Mouse (Mus musculus) heart, embryonic 11.5 days (tissue): ENCODE results near the gene Slc3a1. TPM values are rescaled to one million over a fixed set of nuclear protein-coding genes. Genes with fewer than 3 reads are reported as not detected.

Experiments used
- ATAC-seq: fragments of 200-750 bp; cut with Nextera tagmentation; replicated peaks from 2 replicates; pipeline ENCODE4 v1.8.0; 2017; ENCODE audit warnings: moderate library complexity; ENCODE audit not compliant: insufficient number of reproducible peaks, low FRiP score, low TSS enrichment
- H3K27ac ChIP-seq: fragments of 300-500 bp; sonication (generic); 2 replicates; pipeline ENCODE4 v1.5.1; 2014; ENCODE audit warnings: mild to moderate bottlenecking, low read depth, low read length
- H3K27me3 ChIP-seq: fragments of 300-500 bp; sonication (generic); 2 replicates; pipeline ENCODE4 v1.6.1; 2014; ENCODE audit warnings: mild to moderate bottlenecking, low read length, mixed read lengths; ENCODE audit not compliant: control insufficient read depth, insufficient read depth
- H3K36me3 ChIP-seq: fragments of 300-500 bp; sonication (generic); 2 replicates; pipeline ENCODE4 v1.6.1; 2014; ENCODE audit warnings: mild to moderate bottlenecking, low read length, moderate library complexity, mixed read lengths; ENCODE audit not compliant: control insufficient read depth, insufficient read depth
- H3K4me1 ChIP-seq: fragments of 300-500 bp; sonication (generic); 2 replicates; pipeline ENCODE4 v1.6.1; 2014; ENCODE audit warnings: low read length; ENCODE audit not compliant: control insufficient read depth, insufficient read depth
- H3K4me2 ChIP-seq: fragments of 300-500 bp; sonication (generic); 2 replicates; pipeline ENCODE4 v1.6.1; 2014; ENCODE audit warnings: mild to moderate bottlenecking, moderate library complexity
- H3K4me3 ChIP-seq: fragments of 300-500 bp; sonication (generic); 2 replicates; pipeline ENCODE4 v1.5.1; 2014; ENCODE audit warnings: low read depth, low read length
- H3K9ac ChIP-seq: fragments of 300-500 bp; sonication (generic); 2 replicates; pipeline ENCODE4 v1.6.1; 2014; ENCODE audit warnings: mild to moderate bottlenecking, low read depth, low read length, moderate library complexity
- H3K9me3 ChIP-seq: fragments of 300-500 bp; sonication (generic); replicated peaks from 2 replicates; pipeline ENCODE4 v1.6.1; 2016; ENCODE audit warnings: low read length; ENCODE audit not compliant: control insufficient read depth
- WGBS: fragments of 180-500 bp; shearing (Covaris S2); extraction: QIAGEN DNeasy Blood & Tissue Kit; methylation state at CpG from one replicate; pipeline ENCODE4 v1.1.7; 2014; ENCODE audit not compliant: insufficient replicate concordance; 5-methylcytosine and 5-hydroxymethylcytosine counted together
- polyA plus RNA-seq: library from polyadenylated mRNA; unstranded; fragments of >200 nt; fragmentation: Nextera tagmentation; extraction: Ambion mirVana; gene quantifications from 2 replicates; pipeline ENCODE4 v1.2.1, GENCODE M21; 2014

Slc3a1 gene
- polyA plus RNA-seq, 1 experiment from 2014 or later = 0.17 TPM

GRCm38 (mm10) chr17:85040913-85041312, 12.7 kb downstream of the Slc3a1 start:
- ATAC-seq = no peak
- Histone ChIP-seq H3K4me3 (no peak overlapping the region), H3K4me2 (no peak overlapping the region), H3K9ac (no peak overlapping the region), H3K27ac (no peak overlapping the region), H3K27me3 (no peaks in the 10 kb centered on the region), H3K4me1 (no peaks in the 10 kb centered on the region), H3K9me3 (no peaks in the 10 kb centered on the region), H3K36me3 (no peaks in the 10 kb centered on the region)
- 66% methylated on average over 7 of the region's 7 CpGs for WGBS

GRCm38 (mm10) chr17:85042419-85042818, 14.2 kb downstream of the Slc3a1 start:
- Histone ChIP-seq H3K4me3 (no peak overlapping the region), H3K9ac (no peak overlapping the region), H3K27me3 (no peaks in the 10 kb centered on the region), H3K4me2 (no peak overlapping the region), H3K27ac (no peak overlapping the region), H3K36me3 (no peaks in the 10 kb centered on the region), H3K4me1 (no peaks in the 10 kb centered on the region), H3K9me3 (no peaks in the 10 kb centered on the region)
- WGBS = 66% methylated on average over 6 of the region's 6 CpGs
- no peak for ATAC-seq

GRCm38 (mm10) chr17:85043404-85043816, 15.2 kb downstream of the Slc3a1 start:
- Histone ChIP-seq H3K4me3 (no peak overlapping the region), H3K4me2 (no peak overlapping the region), H3K9me3 (no peaks in the 10 kb centered on the region), H3K27ac (no peak overlapping the region), H3K4me1 (no peaks in the 10 kb centered on the region), H3K27me3 (no peaks in the 10 kb centered on the region), H3K9ac (no peak overlapping the region), H3K36me3 (no peaks in the 10 kb centered on the region)
- 78% methylated on average over 6 of the region's 6 CpGs for WGBS
- ATAC-seq = no peak

- H3K9ac ChIP-seq = no peak overlapping the region
- H3K4me2 ChIP-seq = no peak overlapping the region
- H3K27me3 ChIP-seq = no peaks in the 10 kb centered on the region
- H3K9me3 ChIP-seq = no peaks in the 10 kb centered on the region
- H3K27ac ChIP-seq = no peak overlapping the region
- WGBS = 84% methylated on average over 5 of the region's 5 CpGs
- no peak for ATAC-seq
- no peak overlapping the region for H3K4me3 ChIP-seq
- no peaks in the 10 kb centered on the region for H3K4me1 ChIP-seq
- no peaks in the 10 kb centered on the region for H3K36me3 ChIP-seq
Observed at GRCm38 (mm10) chr17:85044466-85044865, 16.3 kb downstream of the Slc3a1 start.

- Histone ChIP-seq H3K4me1 (no peaks in the 10 kb centered on the region), H3K9me3 (no peaks in the 10 kb centered on the region), H3K4me2 (no peak overlapping the region), H3K4me3 (no peak overlapping the region), H3K27ac (no peak overlapping the region), H3K36me3 (no peaks in the 10 kb centered on the region), H3K27me3 (no peaks in the 10 kb centered on the region), H3K9ac (no peak overlapping the region)
- 86% methylated on average over 12 of the region's 12 CpGs for WGBS
- no peak for ATAC-seq
Observed at GRCm38 (mm10) chr17:85045160-85045559, 17.0 kb downstream of the Slc3a1 start.

GRCm38 (mm10) chr17:85048379-85048778, 20.2 kb downstream of the Slc3a1 start:
- Histone ChIP-seq H3K4me3 (no peak overlapping the region), H3K27me3 (no peaks in the 10 kb centered on the region), H3K27ac (no peak overlapping the region), H3K9ac (no peak overlapping the region), H3K36me3 (no peaks in the 10 kb centered on the region), H3K4me1 (peaks cover 4% of the 10 kb centered on the region; the same call in 1 of the 2 replicates), H3K9me3 (no peaks in the 10 kb centered on the region), H3K4me2 (no peak overlapping the region)
- ATAC-seq = no peak
- 90% methylated on average over 5 of the region's 5 CpGs for WGBS

- WGBS = 88% methylated on average over 7 of the region's 7 CpGs
- H3K9ac ChIP-seq = no peak overlapping the region
- H3K27ac ChIP-seq = no peak overlapping the region
- no peak overlapping the region for H3K4me2 ChIP-seq
- H3K4me3 ChIP-seq = no peak overlapping the region
- no peak for ATAC-seq
- H3K27me3 ChIP-seq = no peaks in the 10 kb centered on the region
- no peaks in the 10 kb centered on the region for H3K36me3 ChIP-seq
- H3K9me3 ChIP-seq = no peaks in the 10 kb centered on the region
- no peaks in the 10 kb centered on the region for H3K4me1 ChIP-seq
Observed at GRCm38 (mm10) chr17:85058276-85058675, 30.1 kb downstream of the Slc3a1 start.

GRCm38 (mm10) chr17:85059136-85059535, 31.0 kb downstream of the Slc3a1 start:
- H3K9ac ChIP-seq = no peak overlapping the region
- H3K36me3 ChIP-seq = no peaks in the 10 kb centered on the region
- H3K27me3 ChIP-seq = no peaks in the 10 kb centered on the region
- H3K4me1 ChIP-seq = no peaks in the 10 kb centered on the region
- H3K9me3 ChIP-seq = no peaks in the 10 kb centered on the region
- no peak overlapping the region for H3K27ac ChIP-seq
- ATAC-seq = no peak
- H3K4me2 ChIP-seq = no peak overlapping the region
- no peak overlapping the region for H3K4me3 ChIP-seq
- 86% methylated on average over 6 of the region's 6 CpGs for WGBS

GRCm38 (mm10) chr17:85063560-85063959, 35.4 kb downstream of the Slc3a1 start:
- Histone ChIP-seq H3K36me3 (peaks cover 9% of the 10 kb centered on the region), H3K4me1 (no peaks in the 10 kb centered on the region), H3K27ac (no peak overlapping the region), H3K4me2 (no peak overlapping the region), H3K9me3 (no peaks in the 10 kb centered on the region), H3K27me3 (no peaks in the 10 kb centered on the region), H3K4me3 (no peak overlapping the region), H3K9ac (no peak overlapping the region)
- ATAC-seq = no peak
- 87% methylated on average over 7 of the region's 7 CpGs for WGBS
